Mouse (Mus musculus) left cerebral cortex, adult 8-10 months (tissue): Measurements from ENCODE around the gene Nup214. TPM values are rescaled to one million over a fixed set of nuclear protein-coding genes. Genes with fewer than 3 reads are reported as not detected.
A peak's percentile ranks its signal among the peaks of the same experiment; 100 is the strongest.

Experiments
- DNase-seq, 2 experiments: peaks; one replicate each; pipeline ENCODE4 v3.0.0; 2022; ENCODE audit warnings: low spot score in 2 of 2
- total RNA-seq, 4 experiments: library from RNA; stranded (reverse); gene quantifications; 2 replicates each; pipeline ENCODE4 v1.2.4; 2022

The Nup214 gene
- total RNA-seq = 10 to 100 TPM; 50.5 to 74.7 (median 65.5) TPM

DNA sequence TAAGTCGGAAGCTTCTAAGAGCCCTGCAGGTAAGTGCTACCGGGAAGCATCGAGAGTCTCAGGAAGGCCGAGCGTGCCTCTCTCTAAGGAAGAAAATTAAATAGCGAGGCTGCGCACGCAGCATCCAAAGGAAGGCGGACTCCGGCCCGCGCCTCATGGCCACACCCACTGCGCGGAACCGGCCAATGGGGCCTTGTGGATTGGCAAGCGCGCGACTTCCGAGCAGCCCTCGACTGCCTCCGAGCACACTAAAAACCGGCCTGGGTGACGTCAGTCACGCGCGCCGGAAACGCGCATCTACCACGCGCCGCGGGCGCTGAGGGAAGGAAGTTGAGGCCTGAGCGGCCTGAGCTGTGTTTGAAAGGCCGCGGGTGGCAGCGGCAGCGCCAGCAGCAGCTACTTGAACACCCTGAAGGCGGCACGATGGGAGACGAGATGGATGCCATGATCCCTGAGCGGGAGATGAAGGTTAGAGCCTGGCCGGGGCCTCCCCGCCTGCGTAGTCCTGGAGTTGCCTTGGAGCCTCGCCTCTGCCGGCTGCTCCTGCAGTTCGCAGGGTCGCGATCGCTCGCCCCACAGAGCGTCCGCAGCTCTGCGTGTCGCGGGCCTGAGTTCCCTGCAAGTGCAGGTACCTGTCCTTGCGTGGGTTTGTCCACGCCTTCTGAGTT, at the start of gene Nup214:
Nup214 (plus strand) TSS at position 296 of the 668 bp plus-strand sequence.
- DNase-seq = peak; percentile 99

DNA sequence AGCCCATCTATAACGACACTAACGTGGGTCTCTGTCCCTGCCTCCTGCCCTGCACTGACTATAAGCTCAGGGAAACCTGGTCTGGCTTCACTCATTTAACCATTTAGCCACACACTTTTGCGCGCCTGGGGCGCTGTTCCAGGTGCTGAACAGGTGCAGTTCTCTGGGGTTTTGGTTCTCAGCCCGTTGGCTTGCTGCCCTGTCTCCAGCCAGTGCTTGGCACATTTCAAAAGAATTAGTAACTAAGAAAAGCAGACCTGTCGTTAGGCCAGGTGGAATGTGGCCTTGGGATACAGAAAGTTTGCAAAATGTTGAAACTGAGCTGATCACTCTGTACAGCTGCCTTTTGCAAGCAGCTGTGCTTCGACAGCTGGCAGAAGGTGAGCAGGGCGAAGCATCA, 49.4 kb upstream of the Nup214 start:
- DNase-seq = no peak

DNA sequence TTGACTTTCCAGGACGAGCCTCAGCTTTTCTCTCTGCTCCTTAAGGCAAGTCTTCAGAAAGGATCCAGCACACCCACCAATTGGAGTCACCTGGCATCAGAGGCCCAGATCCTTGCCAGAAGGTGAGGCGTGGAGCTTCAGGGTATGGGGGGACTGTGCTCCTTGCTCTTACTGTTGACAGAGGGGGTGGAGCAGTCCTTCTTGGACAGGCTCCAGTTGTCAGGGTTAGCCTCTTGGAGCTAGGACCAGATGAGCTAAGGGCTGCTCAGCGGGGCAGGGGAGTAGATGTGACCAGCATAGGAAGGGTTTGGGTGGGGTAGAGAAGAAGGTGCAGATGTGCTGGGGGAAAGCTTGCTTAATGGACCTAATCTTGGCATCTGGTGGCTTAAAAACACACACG, 48.3 kb upstream of the Nup214 start:
- DNase-seq = no peak

DNA sequence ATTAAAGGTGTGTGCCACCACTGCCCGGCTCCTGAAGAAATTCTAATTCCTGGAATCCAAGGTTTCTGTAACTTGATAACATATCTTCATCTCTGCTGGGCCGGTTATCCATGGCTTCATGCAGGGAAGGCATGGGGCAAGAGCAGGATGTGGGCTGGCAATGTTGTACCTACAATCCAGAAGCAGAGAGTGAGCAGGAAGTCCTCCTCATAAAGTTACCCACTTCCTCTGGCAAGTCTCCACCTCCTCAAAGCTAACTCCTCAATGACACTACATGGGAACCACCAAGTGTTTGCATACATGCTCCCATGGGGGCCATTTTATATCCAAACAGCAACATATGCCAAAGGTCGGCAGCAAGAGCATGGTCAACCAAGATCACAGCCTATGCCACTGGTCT, 44.6 kb upstream of the Nup214 start:
- no peak for DNase-seq

DNA sequence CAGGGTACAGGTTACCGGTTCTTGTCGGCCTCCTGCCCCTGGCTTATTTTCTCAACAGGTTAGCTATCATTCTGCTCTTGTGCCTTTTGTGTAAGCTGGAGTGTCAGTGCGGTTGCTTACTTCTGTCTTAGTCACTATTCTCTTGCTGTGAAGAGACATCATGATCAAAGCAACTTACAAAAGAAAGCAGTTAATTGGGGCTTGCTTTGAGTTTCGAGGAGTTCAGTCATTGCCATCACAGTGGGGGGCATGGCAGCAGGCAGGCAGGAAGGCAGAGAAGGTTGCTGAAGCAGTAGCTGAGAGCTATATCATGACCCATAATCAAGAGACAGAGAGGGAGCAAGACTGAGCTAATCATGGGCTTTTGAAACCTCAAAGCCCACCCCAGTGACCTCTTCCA, 39.7 kb upstream of the Nup214 start:
- no peak for DNase-seq

DNA sequence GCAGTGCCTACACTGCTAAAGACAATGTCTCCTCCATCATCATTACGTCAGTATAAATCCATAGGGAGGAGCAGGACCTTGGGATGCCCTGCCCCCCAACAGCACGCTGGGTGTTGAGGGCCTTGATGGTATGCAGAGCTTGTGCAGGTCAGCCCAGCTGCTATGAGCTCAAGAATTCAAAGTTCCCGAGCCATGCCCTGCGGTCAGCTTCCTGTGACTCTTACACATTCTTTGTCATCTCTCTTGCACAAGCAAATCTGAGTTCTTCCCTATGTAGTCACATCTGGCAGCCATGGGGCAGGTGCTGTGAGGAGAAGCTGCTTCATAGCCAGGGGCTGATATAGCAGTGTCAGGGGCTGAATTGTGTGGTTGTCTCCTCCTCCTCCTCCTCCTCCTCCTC, 39.2 kb upstream of the Nup214 start:
- no peak for DNase-seq

DNA sequence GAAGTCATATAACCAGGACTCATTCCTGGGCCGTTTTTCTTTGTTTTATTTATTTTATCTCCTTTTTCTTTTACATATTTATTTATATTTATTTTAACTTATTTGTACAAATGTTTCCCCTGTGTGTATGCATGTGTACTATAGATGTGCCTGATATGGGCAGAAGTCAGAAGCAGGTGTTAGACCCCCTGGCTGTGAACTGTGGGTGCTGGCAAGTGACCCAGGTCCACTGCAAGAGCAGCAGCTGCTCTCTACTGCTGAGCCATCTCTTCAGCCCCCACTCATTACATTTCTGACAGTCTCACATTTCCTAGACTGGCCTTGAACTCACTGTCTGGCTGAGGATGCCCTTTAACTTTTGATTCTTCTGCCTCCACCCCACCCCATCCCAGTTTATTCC, 35.9 kb upstream of the Nup214 start:
- DNase-seq = no peak

DNA sequence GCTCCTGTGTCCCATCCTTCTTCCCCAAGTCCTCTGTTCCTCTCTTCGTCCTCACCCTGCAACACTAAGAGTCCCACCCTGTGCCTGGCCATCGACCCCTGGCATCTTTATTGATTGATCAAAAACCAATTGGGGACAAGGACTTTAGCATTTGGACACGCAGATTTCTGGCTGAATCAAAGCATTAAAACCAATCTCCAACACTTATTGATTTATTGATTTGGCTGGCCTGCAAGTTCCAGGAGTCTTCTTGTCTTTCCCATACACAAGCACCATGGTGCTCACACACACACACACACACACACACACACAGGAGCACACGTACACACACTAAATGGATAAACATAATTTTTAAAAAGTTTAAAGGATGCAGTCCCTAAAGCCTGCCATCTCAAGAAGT, 31.2 kb upstream of the Nup214 start:
- DNase-seq = no peak

DNA sequence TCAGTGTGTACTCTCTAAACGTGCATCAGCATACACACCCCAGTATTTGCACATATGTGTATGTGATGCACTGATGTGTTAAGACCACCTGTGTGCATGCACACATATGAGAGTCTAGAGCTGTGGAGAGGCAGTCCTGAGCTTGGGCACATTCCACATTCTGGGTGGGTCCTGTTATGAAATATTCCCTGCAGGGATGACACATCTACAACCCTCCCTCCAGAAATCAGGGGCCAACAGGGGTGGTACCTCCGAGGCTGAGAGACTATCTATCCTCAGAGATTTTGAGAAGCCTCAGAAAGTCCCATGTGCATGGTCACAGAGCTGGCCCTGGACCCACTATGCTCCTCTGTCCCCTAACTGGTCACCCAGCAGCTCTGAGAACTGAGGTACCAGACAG, 28.7 kb upstream of the Nup214 start:
- no peak for DNase-seq

DNA sequence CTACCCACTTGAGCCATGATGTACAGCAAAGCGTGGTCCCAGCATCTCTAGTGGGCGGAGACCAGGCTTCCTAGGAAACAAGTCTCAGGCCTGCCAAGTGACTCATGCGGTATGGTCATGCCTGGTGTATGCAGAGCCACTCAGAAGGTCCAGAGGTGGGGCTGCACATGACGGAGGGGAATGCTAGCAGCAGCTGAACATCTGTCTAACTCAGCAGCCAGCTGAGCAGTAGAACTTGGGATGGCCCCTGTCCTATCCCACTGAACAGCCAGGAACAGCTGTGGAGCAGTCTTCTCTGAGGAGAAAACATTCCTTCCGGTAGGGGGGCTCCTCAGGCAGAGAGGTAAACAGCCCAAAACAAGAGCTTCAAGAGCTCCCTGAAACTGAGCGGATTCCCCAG, 25.8 kb upstream of the Nup214 start:
- no peak for DNase-seq

DNA sequence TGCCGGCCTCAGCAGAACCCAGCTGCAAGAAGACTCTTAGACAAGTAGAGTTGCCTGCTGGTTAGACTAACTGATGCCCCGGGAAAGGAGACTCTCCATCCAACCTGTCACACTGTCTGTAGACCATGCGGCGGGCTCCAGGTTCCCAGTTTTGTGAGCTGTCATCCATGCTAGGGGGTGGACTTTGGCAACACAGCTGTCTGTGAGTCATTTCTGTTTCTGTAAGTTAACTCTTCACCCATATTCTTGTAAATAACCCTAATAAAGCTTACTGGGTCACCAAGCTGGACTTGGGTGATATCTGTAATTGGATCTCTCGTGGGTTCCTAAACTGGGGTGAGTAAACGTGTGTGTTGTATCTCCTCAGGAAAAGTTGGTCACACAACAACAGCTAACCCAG, 25.4 kb upstream of the Nup214 start:
- DNase-seq = no peak

DNA sequence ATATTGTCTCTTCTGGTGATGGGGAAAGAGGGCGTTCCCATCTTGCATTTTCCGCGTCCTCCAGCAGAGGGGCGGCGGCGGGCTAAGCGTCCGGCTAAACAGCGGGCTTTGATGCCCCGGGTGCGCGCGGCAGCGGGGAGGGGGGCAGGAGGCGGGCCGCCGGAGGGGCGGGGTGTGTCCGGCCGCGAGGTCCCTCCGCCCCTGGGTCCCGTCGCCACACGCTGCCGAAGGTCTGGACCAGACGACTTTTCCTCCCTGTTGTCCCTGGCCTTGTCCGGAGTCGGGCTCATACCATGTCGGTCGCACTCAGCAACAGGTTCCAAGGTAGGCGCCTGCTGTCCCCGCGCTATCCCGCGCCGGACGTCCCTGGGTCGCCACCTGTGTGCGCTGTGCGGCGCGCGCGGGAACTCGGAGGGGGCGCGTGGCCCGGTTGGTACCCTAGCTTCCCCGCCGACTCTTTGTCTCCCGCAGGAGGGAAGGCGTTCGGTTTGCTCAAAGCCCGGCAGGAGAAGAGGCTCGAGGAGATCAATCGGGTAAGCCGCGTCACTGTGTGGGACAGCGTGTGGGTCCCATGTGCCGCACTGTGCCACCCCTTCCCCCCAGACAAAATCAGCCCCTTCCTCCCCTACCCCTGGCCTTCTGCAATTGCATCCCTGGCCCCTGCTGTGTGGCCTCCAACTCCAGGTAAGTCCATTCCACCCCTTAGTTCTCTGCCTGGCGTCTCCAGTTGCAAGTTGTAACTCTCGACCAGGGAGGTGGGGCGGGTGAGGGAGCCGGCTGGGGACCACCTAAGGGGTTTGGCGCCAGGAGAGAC, 24.0 kb upstream of the Nup214 start, which contains the start of gene Aif1l:
Aif1l (plus strand) TSS at position 82 of the 814 bp plus-strand sequence.
- DNase-seq = peak in 1 of 2 experiments; percentile 28

DNA sequence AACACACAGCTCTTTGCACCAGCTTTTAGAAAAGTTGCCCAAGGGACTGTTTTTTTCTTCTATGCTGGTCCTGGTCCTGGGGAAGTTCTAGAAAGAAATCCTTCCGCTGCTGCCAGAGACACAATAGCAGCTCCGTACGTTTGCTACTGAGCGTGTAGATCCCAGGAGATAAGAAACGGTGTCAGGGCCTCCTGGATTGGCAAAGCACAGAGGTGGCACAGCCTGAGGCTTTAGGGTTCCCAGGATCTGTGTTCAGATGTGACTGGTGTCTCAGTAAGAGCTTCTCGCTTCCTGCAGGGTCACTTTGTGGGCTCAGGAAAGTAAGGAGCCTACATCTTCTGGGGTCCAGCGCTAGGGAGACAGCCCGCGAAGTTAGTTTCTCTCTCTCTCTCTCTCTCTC, 23.3 kb upstream of the Nup214 start:
- DNase-seq = no peak

DNA sequence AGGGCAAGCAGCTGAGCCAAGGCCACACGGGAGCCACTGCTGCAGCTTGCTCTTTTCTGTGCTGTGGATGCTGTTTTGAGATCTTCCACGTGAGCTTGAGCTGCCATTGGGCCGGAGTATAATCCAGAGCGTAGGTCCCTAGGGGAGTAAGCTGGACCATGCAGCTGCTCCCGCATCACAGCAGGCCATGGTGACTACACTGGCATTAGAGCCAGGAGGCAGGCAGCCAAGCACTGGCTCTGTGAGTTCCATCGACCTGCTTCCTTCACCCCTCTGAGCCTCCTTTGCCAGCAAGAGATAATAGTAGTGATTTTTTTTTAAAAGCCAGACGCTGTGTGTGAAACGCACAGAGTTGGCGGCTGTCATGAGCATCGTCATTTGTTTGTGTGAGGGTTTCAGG, 22.0 kb upstream of the Nup214 start:
- no peak for DNase-seq

DNA sequence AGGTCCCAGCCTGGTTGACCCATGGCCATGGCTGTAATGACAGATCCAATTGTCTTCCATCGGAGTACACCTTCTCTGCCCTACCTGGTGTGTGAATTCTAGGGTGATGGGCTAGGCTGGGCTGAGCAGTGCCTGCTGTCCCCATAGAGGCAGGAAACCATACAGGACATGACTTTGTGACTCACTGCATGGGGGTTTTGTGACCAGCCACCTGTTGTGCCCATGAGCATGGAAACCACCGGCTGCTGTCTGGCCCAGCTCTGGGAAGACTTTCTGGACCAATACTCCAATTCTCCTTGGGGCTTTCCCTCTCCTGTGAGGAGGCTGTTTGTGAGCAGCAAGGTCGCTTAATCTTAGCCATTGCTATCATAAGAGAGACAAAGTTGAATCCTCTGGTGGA, 21.5 kb upstream of the Nup214 start:
- no peak for DNase-seq

DNA sequence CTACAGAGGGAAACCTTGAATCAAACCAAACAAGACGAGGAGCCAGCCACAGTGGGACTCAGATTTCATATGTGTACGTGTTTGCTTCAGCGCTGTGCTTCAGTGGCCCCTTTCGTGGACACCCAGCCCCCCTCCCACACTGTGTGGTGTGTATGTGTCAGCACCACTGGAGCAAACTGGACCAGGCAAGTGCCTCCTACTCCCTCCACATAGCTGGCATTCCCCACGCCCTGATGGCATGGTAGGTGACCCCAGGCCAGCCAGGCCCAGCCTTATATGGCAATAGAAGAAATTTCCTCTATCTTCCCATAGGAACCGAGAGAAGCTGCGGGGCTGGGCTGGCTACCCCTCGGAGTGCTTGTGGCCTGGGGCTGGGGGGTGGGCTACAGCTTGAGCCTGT, 20.5 kb upstream of the Nup214 start:
- no peak for DNase-seq

DNA sequence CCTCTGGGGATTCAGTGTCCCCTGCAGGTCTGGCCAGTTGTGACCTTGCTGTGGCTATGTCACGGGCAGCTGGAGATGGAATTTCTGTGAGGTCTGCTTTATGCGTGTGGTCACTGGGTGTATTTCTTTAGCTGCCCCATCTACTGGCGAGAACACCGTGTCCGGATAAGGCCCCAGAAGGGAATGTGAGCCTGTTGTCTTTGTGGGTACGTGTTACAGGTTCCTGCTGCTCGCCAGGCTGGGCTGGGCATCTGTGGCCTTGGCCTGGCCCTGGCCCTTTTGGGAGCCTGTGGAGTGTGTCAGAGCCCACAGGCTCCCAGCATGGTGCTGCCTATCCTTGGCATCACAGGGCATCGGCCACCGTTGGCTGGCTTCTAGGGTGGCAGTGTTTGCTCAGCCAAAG, 19.5 kb upstream of the Nup214 start:
- no peak for DNase-seq

DNA sequence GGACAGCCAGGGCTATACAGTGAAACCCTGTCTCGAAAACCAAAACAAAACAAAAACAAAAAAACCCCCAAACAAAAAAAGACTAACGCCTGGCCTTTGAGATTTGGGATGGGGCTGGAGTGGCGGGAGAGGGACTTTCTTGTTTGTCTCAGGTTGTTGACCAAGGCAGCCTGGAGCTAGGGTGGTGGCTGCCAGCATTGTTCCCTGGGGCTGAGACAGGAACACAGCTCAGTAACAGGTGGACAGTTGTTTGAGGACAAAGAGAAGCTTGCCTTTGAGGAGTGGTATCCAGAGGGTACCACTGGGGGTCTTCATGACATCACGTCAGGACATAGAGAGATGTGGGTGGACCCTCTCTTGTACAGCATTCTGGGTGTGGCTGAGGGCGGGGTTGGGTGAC, 18.6 kb upstream of the Nup214 start:
- DNase-seq = no peak

DNA sequence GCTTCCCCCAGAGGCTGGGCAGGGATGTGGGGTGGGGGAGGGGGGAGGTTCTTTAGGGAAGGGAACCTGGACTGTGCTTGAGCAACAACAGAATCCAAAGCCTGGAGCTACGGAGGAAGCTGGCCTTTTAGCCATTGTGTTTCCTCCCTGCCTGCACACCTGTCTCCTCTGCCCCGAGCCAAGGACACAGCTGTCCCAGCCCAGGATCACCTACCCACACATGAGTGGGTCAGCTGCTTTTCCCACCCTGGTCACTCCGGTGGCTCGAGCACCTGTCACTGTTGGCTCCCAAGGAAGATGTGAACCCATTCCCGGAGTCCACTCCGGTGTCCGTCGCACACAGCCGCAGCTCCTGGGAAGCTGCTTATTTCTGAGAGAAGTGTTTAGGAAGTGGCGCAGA, 17.0 kb upstream of the Nup214 start:
- DNase-seq = no peak

DNA sequence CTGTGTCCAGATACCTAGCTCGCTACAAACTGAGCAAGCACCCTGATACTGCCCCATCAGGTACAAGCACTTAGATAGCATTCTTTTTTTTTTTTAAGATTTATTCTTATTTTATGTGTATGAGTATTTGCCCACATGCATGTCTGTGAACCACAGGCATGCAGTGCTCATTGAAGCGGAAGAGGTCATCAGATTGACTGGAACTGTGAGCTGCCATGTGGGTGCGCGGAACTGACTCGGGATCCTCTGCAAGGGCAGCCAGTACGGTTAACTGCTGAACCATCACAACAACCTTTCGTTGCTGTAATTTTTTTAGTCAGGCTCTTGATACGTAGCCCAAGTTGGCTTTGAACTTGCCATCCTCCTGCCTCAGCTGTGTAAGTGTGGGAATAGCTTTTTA, 13.2 kb upstream of the Nup214 start:
- no peak for DNase-seq

DNA sequence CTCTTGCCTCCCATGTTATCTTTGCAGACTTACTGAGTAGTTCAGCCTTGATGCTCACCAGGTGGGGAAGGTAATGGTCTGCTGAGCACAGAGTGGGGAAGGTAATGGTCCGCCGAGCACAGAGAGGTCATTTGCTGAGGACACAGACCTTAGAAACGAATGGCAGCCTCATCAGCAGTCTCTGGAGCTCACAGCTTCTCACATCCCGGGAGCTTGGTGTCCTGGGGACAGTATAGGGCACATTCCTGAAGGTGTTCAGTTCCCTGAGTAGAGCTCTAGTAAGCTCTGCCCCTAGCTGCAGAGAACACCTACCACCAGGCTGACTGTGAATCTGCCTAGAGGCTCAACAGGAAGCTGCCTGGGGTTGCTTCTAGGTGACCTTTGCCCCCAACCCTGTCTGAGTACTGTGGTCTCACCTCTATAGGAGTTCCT, 12.4 kb upstream of the Nup214 start:
- DNase-seq = no peak

DNA sequence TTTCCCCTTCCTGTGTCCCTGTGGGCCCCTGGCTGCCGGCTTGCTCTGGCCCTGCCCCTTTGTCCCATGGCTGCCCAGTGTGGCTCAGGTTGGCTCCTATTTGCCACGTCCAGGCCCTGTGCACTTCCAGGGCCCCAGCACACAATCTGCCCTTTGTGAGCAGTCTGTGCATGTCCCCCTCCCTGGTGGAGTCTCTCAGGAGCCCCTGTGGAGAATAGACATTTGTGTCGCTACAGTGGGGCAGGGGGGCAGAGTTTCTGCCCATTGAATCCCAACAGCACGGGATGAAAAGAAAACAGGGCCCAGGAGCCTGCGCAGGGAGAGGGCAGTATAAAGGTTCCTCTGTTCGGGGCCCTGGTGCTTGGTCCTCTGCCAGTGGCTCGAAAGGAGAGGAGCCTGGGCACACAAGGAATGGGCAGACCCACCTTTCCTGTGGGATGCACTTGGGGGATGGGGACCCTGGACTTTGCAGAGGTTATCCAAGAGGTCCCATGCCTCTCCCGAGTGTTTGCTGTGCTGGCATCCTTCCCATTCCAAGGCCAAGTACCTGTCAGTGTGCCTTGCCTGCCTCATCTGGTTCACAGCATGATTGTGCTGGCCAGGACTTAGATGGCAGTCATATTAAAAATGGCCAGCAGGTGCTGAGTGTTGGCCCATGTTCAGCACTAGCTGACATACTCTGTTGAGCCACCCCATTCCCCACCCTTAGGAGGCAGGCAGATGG, 11.6 kb upstream of the Nup214 start:
- DNase-seq = peak; percentile 22 to 83
